Mouse (Mus musculus) hindbrain, embryonic 14.5 days (tissue): ENCODE results near the gene 4930444G20Rik. TPM values are rescaled to one million over a fixed set of nuclear protein-coding genes. Genes with fewer than 3 reads are reported as not detected.
"Not testable (repeated sequence)": the region's sequence is repeated elsewhere in the genome, so short reads cannot be mapped to it uniquely, and the experiment has no call there.

Experiments
- ATAC-seq: fragments of 200-750 bp; cut with Nextera tagmentation; 2 replicates; pipeline ENCODE4 v1.8.0; 2017; ENCODE audit warnings: moderate number of reproducible peaks, mild to moderate bottlenecking, moderate TSS enrichment, moderate library complexity; ENCODE audit not compliant: low FRiP score
- DNase-seq: peaks from one replicate; pipeline ENCODE4 v3.0.0-alpha.2; 2015; ENCODE audit warnings: low spot score
- H3K27ac ChIP-seq: fragments of 300-500 bp; sonication (generic); 2 replicates; pipeline ENCODE4 v1.5.1; 2014; ENCODE audit warnings: mild to moderate bottlenecking, moderate library complexity
- H3K27me3 ChIP-seq: fragments of 300-500 bp; sonication (generic); 2 replicates; pipeline ENCODE4 v1.6.1; 2014; ENCODE audit warnings: mild to moderate bottlenecking, low read length, mixed read lengths; ENCODE audit not compliant: control insufficient read depth, insufficient read depth
- H3K36me3 ChIP-seq: fragments of 300-500 bp; sonication (generic); replicated peaks from 2 replicates; pipeline ENCODE4 v1.6.1; 2014; ENCODE audit not compliant: control insufficient read depth, insufficient read depth
- H3K4me1 ChIP-seq: fragments of 300-500 bp; sonication (generic); replicated peaks from 2 replicates; pipeline ENCODE4 v1.6.1; 2014; ENCODE audit warnings: antibody characterized with exemption, low read length, mixed read lengths; ENCODE audit not compliant: control insufficient read depth, insufficient read depth
- H3K4me2 ChIP-seq: fragments of 300-500 bp; sonication (generic); replicated peaks from 2 replicates; pipeline ENCODE4 v1.6.1; 2014; ENCODE audit warnings: mild to moderate bottlenecking, moderate library complexity
- H3K4me3 ChIP-seq: fragments of 300-500 bp; sonication (generic); replicated peaks from 2 replicates; pipeline ENCODE4 v1.5.1; 2014; ENCODE audit warnings: mild to moderate bottlenecking, low read length
- H3K9ac ChIP-seq: fragments of 300-500 bp; sonication (generic); 2 replicates; pipeline ENCODE4 v1.6.1; 2014
- H3K9me3 ChIP-seq: fragments of 300-500 bp; sonication (generic); 2 replicates; pipeline ENCODE4 v1.6.1; 2016; ENCODE audit warnings: low read length; ENCODE audit not compliant: control insufficient read depth
- WGBS: fragments of 180-500 bp; shearing (Covaris S2); extraction: QIAGEN DNeasy Blood & Tissue Kit; methylation state at CpG from one replicate; pipeline ENCODE4 v1.1.7; 2014; 5-methylcytosine and 5-hydroxymethylcytosine counted together
- polyA plus RNA-seq: library from polyadenylated mRNA; unstranded; fragments of >200 nt; fragmentation: Nextera tagmentation; extraction: Ambion mirVana; gene quantifications from 2 replicates; pipeline ENCODE4 v1.2.1, GENCODE M21; 2014

Gene 4930444G20Rik
- not detected in 2 replicates for polyA plus RNA-seq

GRCm38 (mm10) chr10:22067979-22068378 is at the start of gene 4930444G20Rik:
TSS of gene 4930444G20Rik (minus strand) at chr10:22068079.
- H3K9me3 ChIP-seq, H3K4me2 ChIP-seq, H3K36me3 ChIP-seq, H3K4me1 ChIP-seq, H3K27me3 ChIP-seq, H3K27ac ChIP-seq, ATAC-seq, H3K9ac ChIP-seq, DNase-seq, H3K4me3 ChIP-seq: not testable (repeated sequence)
- WGBS, result 94% methylated on average over 7 of the region's 7 CpGs

GRCm38 (mm10) chr10:22074531-22074930 is 6.7 kb upstream of the 4930444G20Rik start:
- H3K27me3 ChIP-seq, result no peaks in the 10 kb centered on the region
- H3K9me3 ChIP-seq, result no peaks in the 10 kb centered on the region
- H3K4me3 ChIP-seq, result no peak overlapping the region
- no peak overlapping the region for H3K27ac ChIP-seq
- H3K36me3 ChIP-seq, result no peaks in the 10 kb centered on the region
- WGBS, result 80% methylated on average over 2 of the region's 2 CpGs
- DNase-seq (no peak), ATAC-seq (no peak)
- H3K4me2 ChIP-seq, result no peak overlapping the region
- H3K9ac ChIP-seq, result no peak overlapping the region
- no peaks in the 10 kb centered on the region for H3K4me1 ChIP-seq

GRCm38 (mm10) chr10:22072739-22073138 is 4.9 kb upstream of the 4930444G20Rik start:
- no peak overlapping the region for H3K4me2 ChIP-seq
- no peaks in the 10 kb centered on the region for H3K36me3 ChIP-seq
- no peaks in the 10 kb centered on the region for H3K27me3 ChIP-seq
- H3K9ac ChIP-seq, result no peak overlapping the region
- H3K4me1 ChIP-seq, result no peaks in the 10 kb centered on the region
- no peak overlapping the region for H3K27ac ChIP-seq
- WGBS, result 64% methylated on average over 2 of the region's 2 CpGs
- H3K4me3 ChIP-seq, result no peak overlapping the region
- DNase-seq (no peak), ATAC-seq (no peak)
- H3K9me3 ChIP-seq, result peaks cover under 1% of the 10 kb centered on the region; the same call in 1 of the 2 replicates

GRCm38 (mm10) chr10:22070576-22070975 is 2.7 kb upstream of the 4930444G20Rik start:
- no peaks in the 10 kb centered on the region for H3K36me3 ChIP-seq
- no peak overlapping the region for H3K27ac ChIP-seq
- H3K4me3 ChIP-seq, result no peak overlapping the region
- no peak for ATAC-seq
- no peak overlapping the region for H3K4me2 ChIP-seq
- H3K27me3 ChIP-seq, result no peaks in the 10 kb centered on the region
- 74% methylated on average over 4 of the region's 4 CpGs for WGBS
- no peak overlapping the region for H3K9ac ChIP-seq
- peaks cover 3% of the 10 kb centered on the region; the same call in 1 of the 2 replicates for H3K9me3 ChIP-seq
- no peaks in the 10 kb centered on the region for H3K4me1 ChIP-seq
- no peak for DNase-seq

- H3K9ac ChIP-seq, result no peak overlapping the region
- no peaks in the 10 kb centered on the region for H3K27me3 ChIP-seq
- H3K27ac ChIP-seq, result no peak overlapping the region
- no peak overlapping the region for H3K4me3 ChIP-seq
- H3K9me3 ChIP-seq, result peaks cover 3% of the 10 kb centered on the region; the same call in 1 of the 2 replicates
- H3K4me1 ChIP-seq, result no peaks in the 10 kb centered on the region
- DNase-seq (no peak), ATAC-seq (no peak)
- 94% methylated on average over 2 of the region's 2 CpGs for WGBS
- H3K4me2 ChIP-seq, result no peak overlapping the region
- H3K36me3 ChIP-seq, result no peaks in the 10 kb centered on the region
Measured at GRCm38 (mm10) chr10:22070168-22070567, 2.3 kb upstream of the 4930444G20Rik start.

GRCm38 (mm10) chr10:22059415-22059814 is 8.5 kb downstream of the 4930444G20Rik start:
- ATAC-seq, result no peak
- Histone ChIP-seq H3K4me1 (peaks cover 4% of the 10 kb centered on the region; the same call in 1 of the 2 replicates), H3K9me3 (no peaks in the 10 kb centered on the region), H3K4me3 (peak overlapping the region; percentile 58), H3K36me3 (no peaks in the 10 kb centered on the region), H3K27ac (no peak overlapping the region), H3K9ac (no peak overlapping the region), H3K4me2 (peak overlapping the region; percentile 90), H3K27me3 (no peaks in the 10 kb centered on the region)
- no peak for DNase-seq
- 95% methylated on average over 2 of the region's 2 CpGs for WGBS

GRCm38 (mm10) chr10:22059026-22059325 is 8.9 kb downstream of the 4930444G20Rik start:
- H3K4me1 ChIP-seq, result peaks cover 4% of the 10 kb centered on the region; the same call in 1 of the 2 replicates
- peak overlapping the region; percentile 90 for H3K4me2 ChIP-seq
- H3K27me3 ChIP-seq, result no peaks in the 10 kb centered on the region
- ATAC-seq (no peak), DNase-seq (no peak)
- peak overlapping the region; percentile 58 for H3K4me3 ChIP-seq
- H3K9me3 ChIP-seq, result no peaks in the 10 kb centered on the region
- WGBS, result 16% methylated on average over 12 of the region's 12 CpGs
- no peaks in the 10 kb centered on the region for H3K36me3 ChIP-seq
- H3K9ac ChIP-seq, result peak overlapping the region; percentile 52
- H3K27ac ChIP-seq, result no peak overlapping the region

- peak overlapping the region; percentile 90 for H3K4me2 ChIP-seq
- peak overlapping the region; percentile 58 for H3K4me3 ChIP-seq
- H3K27ac ChIP-seq, result no peak overlapping the region
- DNase-seq (peak; percentile 93), ATAC-seq (peak; percentile 99)
- WGBS, result 12% methylated on average over 41 of the region's 41 CpGs
- H3K4me1 ChIP-seq, result peaks cover 4% of the 10 kb centered on the region; the same call in 1 of the 2 replicates
- no peaks in the 10 kb centered on the region for H3K27me3 ChIP-seq
- H3K36me3 ChIP-seq, result no peaks in the 10 kb centered on the region
- H3K9ac ChIP-seq, result peak overlapping the region; percentile 72
- no peaks in the 10 kb centered on the region for H3K9me3 ChIP-seq
Measured at GRCm38 (mm10) chr10:22058218-22059025, 9.5 kb downstream of the 4930444G20Rik start.

GRCm38 (mm10) chr10:22055308-22055707 is 12.6 kb downstream of the 4930444G20Rik start:
- Histone ChIP-seq H3K4me2 (no peak overlapping the region), H3K4me3 (no peak overlapping the region), H3K27ac (no peak overlapping the region), H3K36me3 (no peaks in the 10 kb centered on the region), H3K9me3 (no peaks in the 10 kb centered on the region), H3K27me3 (no peaks in the 10 kb centered on the region), H3K9ac (no peak overlapping the region), H3K4me1 (peaks cover 4% of the 10 kb centered on the region; the same call in 1 of the 2 replicates)
- DNase-seq, result no peak
- ATAC-seq, result no peak
